Mouse (Mus musculus): Measurements from ENCODE around the gene Ube2e2. TPM values are rescaled to one million over a fixed set of nuclear protein-coding genes. Genes with fewer than 3 reads are reported as not detected.

Gene Ube2e2
- total and polyA plus RNA-seq, 3 experiments: 0.16 TPM; not detected in 2

- Histone ChIP-seq H3K27me3 (ENCODE audit: insufficient read depth, low read length) (no peaks in the 10 kb centered on the region), H3K4me1 (ENCODE audit: insufficient read depth, low read depth, low read length) (no peaks in the 10 kb centered on the region), H3K36me3 (replicated peaks) (no peaks in the 10 kb centered on the region), H3K9me3 (replicated peaks) (no peaks in the 10 kb centered on the region), H3K4me3 (ENCODE audit: low read depth, low read length) (no peak overlapping the region)
- no peak for TF ChIP-seq CTCF (IDR thresholded peaks at IDR 0.05; ENCODE audit: low read depth, low read length)
- no peak for TF ChIP-seq GATA1 (IDR thresholded peaks at IDR 0.05; ENCODE audit: borderline replicate concordance, low read length)
- TF ChIP-seq GATA2 (IDR thresholded peaks at IDR 0.05; ENCODE audit: borderline replicate concordance, low read depth, low read length): no peak
- no peak for TF ChIP-seq TAL1 (conservative IDR thresholded peaks at IDR 0.05; ENCODE audit: low read depth, low read length)
- no peak for TF ChIP-seq POLR2AphosphoS5 (IDR thresholded peaks at IDR 0.05; ENCODE audit: insufficient replicate concordance, low read depth, low read length)
- no peak for ATAC-seq (ENCODE audit: extremely low read depth, insufficient number of reproducible peaks, low FRiP score, poor library complexity, severe bottlenecking)
- no peak for DNase-seq (ENCODE audit: low spot score)
Measured at GRCm38 (mm10) chr14:18618603-18619002, 275.5 kb downstream of the Ube2e2 start.

GRCm38 (mm10) chr14:18601927-18602326 lies 292.1 kb downstream of the Ube2e2 start:
- no peak for TF ChIP-seq TAL1 (conservative IDR thresholded peaks at IDR 0.05; ENCODE audit: low read depth, low read length)
- no peak for TF ChIP-seq POLR2AphosphoS5 (IDR thresholded peaks at IDR 0.05; ENCODE audit: insufficient replicate concordance, low read depth, low read length)
- TF ChIP-seq GATA2 (IDR thresholded peaks at IDR 0.05; ENCODE audit: borderline replicate concordance, low read depth, low read length): no peak
- no peak for TF ChIP-seq GATA1 (IDR thresholded peaks at IDR 0.05; ENCODE audit: borderline replicate concordance, low read length)
- no peak for TF ChIP-seq CTCF (IDR thresholded peaks at IDR 0.05; ENCODE audit: low read depth, low read length)
- Histone ChIP-seq H3K27me3 (ENCODE audit: insufficient read depth, low read length) (peaks cover 5% of the 10 kb centered on the region), H3K9me3 (replicated peaks) (no peaks in the 10 kb centered on the region), H3K36me3 (replicated peaks) (no peaks in the 10 kb centered on the region), H3K4me1 (ENCODE audit: insufficient read depth, low read depth, low read length) (no peaks in the 10 kb centered on the region), H3K4me3 (ENCODE audit: low read depth, low read length) (no peak overlapping the region)
- no peak for DNase-seq (ENCODE audit: low spot score)
- ATAC-seq (ENCODE audit: extremely low read depth, insufficient number of reproducible peaks, low FRiP score, poor library complexity, severe bottlenecking): no peak

- ATAC-seq (ENCODE audit: extremely low read depth, insufficient number of reproducible peaks, low FRiP score, poor library complexity, severe bottlenecking) (no peak), DNase-seq (ENCODE audit: low spot score) (no peak)
- Histone ChIP-seq H3K36me3 (replicated peaks) (no peaks in the 10 kb centered on the region), H3K4me1 (ENCODE audit: insufficient read depth, low read depth, low read length) (no peaks in the 10 kb centered on the region), H3K27me3 (ENCODE audit: insufficient read depth, low read length) (no peaks in the 10 kb centered on the region), H3K9me3 (replicated peaks) (no peaks in the 10 kb centered on the region), H3K4me3 (ENCODE audit: low read depth, low read length) (no peak overlapping the region)
- TF ChIP-seq GATA2 (IDR thresholded peaks at IDR 0.05; ENCODE audit: borderline replicate concordance, low read depth, low read length) (no peak), GATA1 (IDR thresholded peaks at IDR 0.05; ENCODE audit: borderline replicate concordance, low read length) (no peak), TAL1 (conservative IDR thresholded peaks at IDR 0.05; ENCODE audit: low read depth, low read length) (no peak), POLR2AphosphoS5 (IDR thresholded peaks at IDR 0.05; ENCODE audit: insufficient replicate concordance, low read depth, low read length) (no peak), CTCF (IDR thresholded peaks at IDR 0.05; ENCODE audit: low read depth, low read length) (no peak)
Measured at GRCm38 (mm10) chr14:18586239-18587034, 307.6 kb downstream of the Ube2e2 start.

- no peak for ATAC-seq (ENCODE audit: extremely low read depth, insufficient number of reproducible peaks, low FRiP score, poor library complexity, severe bottlenecking)
- Histone ChIP-seq H3K27me3 (ENCODE audit: insufficient read depth, low read length) (no peaks in the 10 kb centered on the region), H3K4me1 (ENCODE audit: insufficient read depth, low read depth, low read length) (no peaks in the 10 kb centered on the region), H3K9me3 (replicated peaks) (no peaks in the 10 kb centered on the region), H3K4me3 (ENCODE audit: low read depth, low read length) (no peak overlapping the region), H3K36me3 (replicated peaks) (no peaks in the 10 kb centered on the region)
- TF ChIP-seq GATA1 (IDR thresholded peaks at IDR 0.05; ENCODE audit: borderline replicate concordance, low read length) (no peak), CTCF (IDR thresholded peaks at IDR 0.05; ENCODE audit: low read depth, low read length) (no peak), POLR2AphosphoS5 (IDR thresholded peaks at IDR 0.05; ENCODE audit: insufficient replicate concordance, low read depth, low read length) (no peak), TAL1 (conservative IDR thresholded peaks at IDR 0.05; ENCODE audit: low read depth, low read length) (no peak)
- no peak for DNase-seq (ENCODE audit: low spot score)
Measured at GRCm38 (mm10) chr14:18581735-18582134, 312.3 kb downstream of the Ube2e2 start.

GRCm38 (mm10) chr14:18574756-18575155 lies 319.3 kb downstream of the Ube2e2 start:
- ATAC-seq (ENCODE audit: extremely low read depth, insufficient number of reproducible peaks, low FRiP score, poor library complexity, severe bottlenecking) (no peak), DNase-seq (ENCODE audit: low spot score) (no peak)
- Histone ChIP-seq H3K27me3 (ENCODE audit: insufficient read depth, low read length) (peaks cover 2% of the 10 kb centered on the region; the same call in 1 of the 2 replicates), H3K4me3 (ENCODE audit: low read depth, low read length) (no peak overlapping the region), H3K4me1 (ENCODE audit: insufficient read depth, low read depth, low read length) (no peaks in the 10 kb centered on the region), H3K9me3 (replicated peaks) (no peaks in the 10 kb centered on the region), H3K36me3 (replicated peaks) (no peaks in the 10 kb centered on the region)
- no peak for TF ChIP-seq GATA1 (IDR thresholded peaks at IDR 0.05; ENCODE audit: borderline replicate concordance, low read length)
- TF ChIP-seq CTCF (IDR thresholded peaks at IDR 0.05; ENCODE audit: low read depth, low read length): no peak
- no peak for TF ChIP-seq POLR2AphosphoS5 (IDR thresholded peaks at IDR 0.05; ENCODE audit: insufficient replicate concordance, low read depth, low read length)
- no peak for TF ChIP-seq GATA2 (IDR thresholded peaks at IDR 0.05; ENCODE audit: borderline replicate concordance, low read depth, low read length)
- no peak for TF ChIP-seq TAL1 (conservative IDR thresholded peaks at IDR 0.05; ENCODE audit: low read depth, low read length)

- no peaks in the 10 kb centered on the region for H3K9me3 ChIP-seq (replicated peaks)
- no peaks in the 10 kb centered on the region for H3K36me3 ChIP-seq (replicated peaks)
- H3K4me3 ChIP-seq (ENCODE audit: low read depth, low read length): no peak overlapping the region
- DNase-seq (ENCODE audit: low spot score): no peak
- no peaks in the 10 kb centered on the region for H3K4me1 ChIP-seq (ENCODE audit: insufficient read depth, low read depth, low read length)
- no peak for ATAC-seq (ENCODE audit: extremely low read depth, insufficient number of reproducible peaks, low FRiP score, poor library complexity, severe bottlenecking)
- peaks cover 2% of the 10 kb centered on the region; the same call in 1 of the 2 replicates for H3K27me3 ChIP-seq (ENCODE audit: insufficient read depth, low read length)
- no peak for TF ChIP-seq CTCF (IDR thresholded peaks at IDR 0.05; ENCODE audit: low read depth, low read length)
- no peak for TF ChIP-seq POLR2AphosphoS5 (IDR thresholded peaks at IDR 0.05; ENCODE audit: insufficient replicate concordance, low read depth, low read length)
- no peak for TF ChIP-seq GATA2 (IDR thresholded peaks at IDR 0.05; ENCODE audit: borderline replicate concordance, low read depth, low read length)
- no peak for TF ChIP-seq GATA1 (IDR thresholded peaks at IDR 0.05; ENCODE audit: borderline replicate concordance, low read length)
- TF ChIP-seq TAL1 (conservative IDR thresholded peaks at IDR 0.05; ENCODE audit: low read depth, low read length): no peak
Measured at GRCm38 (mm10) chr14:18574130-18574721, 319.8 kb downstream of the Ube2e2 start.

Measured in G1E (cell line).